Mouse (Mus musculus) B cell, adult 62 days (primary cell): ENCODE results near the gene Fmod. TPM values are rescaled to one million over a fixed set of nuclear protein-coding genes. Genes with fewer than 3 reads are reported as not detected.

Source experiments
- total RNA-seq: library from RNA; stranded (reverse); gene quantifications from 4 replicates; pipeline ENCODE4 v1.2.4, GENCODE M21; 2023

The Fmod gene
- total RNA-seq = not detected in 4 replicates

GRCm38 (mm10) chr1:134037172-134037571, at the start of gene Fmod:
Gene Fmod (plus strand): TSS chr1:134037254.

GRCm38 (mm10) chr1:134078802-134079476, 41.9 kb downstream of the Fmod start, which contains the start of gene Btg2:
Gene Btg2 (minus strand): TSS chr1:134079120.

Other genes with a start within 250 kb of the Fmod start
- 0.12 to 1.1 TPM (median 0.62 TPM) in 4 replicates for gene Atp2b4, start 236.2 kb upstream of the Fmod start, total RNA-seq
- not detected in 4 replicates for gene Optc, start 129.3 kb upstream of the Fmod start, total RNA-seq
- not detected in 4 replicates for gene Prelp, start 115.8 kb upstream of the Fmod start, total RNA-seq
- gene Btg2, start 41.9 kb downstream of the Fmod start, total RNA-seq = 291 to 366 TPM (median 339 TPM) in 4 replicates
- gene Chit1, start 74.0 kb downstream of the Fmod start, total RNA-seq = not detected in 4 replicates
- not detected in 4 replicates for gene Chil1, start 144.9 kb downstream of the Fmod start, total RNA-seq
- not detected in 4 replicates for gene Mybph, start 156.2 kb downstream of the Fmod start, total RNA-seq
- gene Adora1, start 198.2 kb downstream of the Fmod start, total RNA-seq = not detected in 4 replicates